Mouse (Mus musculus): ENCODE measurements around the gene Ampd1. TPM values are rescaled to one million over a fixed set of nuclear protein-coding genes. Genes with fewer than 3 reads are reported as not detected.
A peak's percentile ranks its signal among the peaks of the same experiment; 100 is the strongest.
"Not testable (repeated sequence)": the region's sequence is repeated elsewhere in the genome, so short reads cannot be mapped to it uniquely, and the experiment has no call there.

Ampd1 gene
- polyA plus RNA-seq, 1 experiment from 2014 or later = not detected

GRCm38 (mm10) chr3:103136414-103137077, 62.7 kb downstream of the Ampd1 start:
- H3K9ac ChIP-seq (replicated peaks; ENCODE audit: low read depth, low read length) = no peak overlapping the region
- no peak overlapping the region for H3K27ac ChIP-seq (ENCODE audit: low read length)
- H3K9me3 ChIP-seq (ENCODE audit: control insufficient read depth, low read depth, low read length) = no peaks in the 10 kb centered on the region
- H3K4me3 ChIP-seq (ENCODE audit: low read depth, low read length) = no peak overlapping the region
- H3K36me3 ChIP-seq (ENCODE audit: control insufficient read depth, insufficient read depth, low read length) = no peaks in the 10 kb centered on the region; the same call in 1 of the 2 replicates
- no peaks in the 10 kb centered on the region for H3K27me3 ChIP-seq (ENCODE audit: control insufficient read depth, insufficient read depth, low read length)
- no peak overlapping the region for H3K4me2 ChIP-seq (replicated peaks; ENCODE audit: low read depth, low read length)
- ATAC-seq (ENCODE audit: insufficient number of reproducible peaks, insufficient read depth, low FRiP score, low read depth) = no peak
- H3K4me1 ChIP-seq (ENCODE audit: control insufficient read depth, insufficient read depth, low read length) = no peaks in the 10 kb centered on the region
- 78% methylated on average over 4 of the region's 4 CpGs for WGBS

GRCm38 (mm10) chr3:103139047-103139446, 65.2 kb downstream of the Ampd1 start:
- H3K9me3 ChIP-seq (ENCODE audit: control insufficient read depth, low read depth, low read length) = no peaks in the 10 kb centered on the region
- peak overlapping the region; percentile 61; the same call in 1 of the 2 replicates for H3K27ac ChIP-seq (ENCODE audit: low read length)
- 58% methylated on average over 8 of the region's 8 CpGs for WGBS
- H3K27me3 ChIP-seq (ENCODE audit: control insufficient read depth, insufficient read depth, low read length) = no peaks in the 10 kb centered on the region
- H3K4me3 ChIP-seq (ENCODE audit: low read depth, low read length) = no peak overlapping the region
- 0 out of 2 replicates have a peak overlapping the region, but pooled peaks have one; percentile 3 for H3K4me2 ChIP-seq (replicated peaks; ENCODE audit: low read depth, low read length)
- no peak for ATAC-seq (ENCODE audit: insufficient number of reproducible peaks, insufficient read depth, low FRiP score, low read depth)
- no peak overlapping the region for H3K9ac ChIP-seq (replicated peaks; ENCODE audit: low read depth, low read length)
- no peaks in the 10 kb centered on the region for H3K36me3 ChIP-seq (ENCODE audit: control insufficient read depth, insufficient read depth, low read length)
- H3K4me1 ChIP-seq (ENCODE audit: control insufficient read depth, insufficient read depth, low read length) = no peaks in the 10 kb centered on the region

GRCm38 (mm10) chr3:103140095-103140838, 66.5 kb downstream of the Ampd1 start:
- H3K9me3 ChIP-seq (ENCODE audit: control insufficient read depth, low read depth, low read length); H3K27me3 ChIP-seq (ENCODE audit: control insufficient read depth, insufficient read depth, low read length); H3K36me3 ChIP-seq (ENCODE audit: control insufficient read depth, insufficient read depth, low read length); H3K4me2 ChIP-seq (replicated peaks; ENCODE audit: low read depth, low read length); H3K9ac ChIP-seq (replicated peaks; ENCODE audit: low read depth, low read length); H3K4me3 ChIP-seq (ENCODE audit: low read depth, low read length); H3K4me1 ChIP-seq (ENCODE audit: control insufficient read depth, insufficient read depth, low read length): not testable (repeated sequence)
- H3K27ac ChIP-seq (ENCODE audit: low read length) = peak overlapping the region; percentile 24; the same call in 1 of the 2 replicates
- WGBS = 55% methylated on average over 11 of the region's 11 CpGs
- ATAC-seq (ENCODE audit: insufficient number of reproducible peaks, insufficient read depth, low FRiP score, low read depth) = peak; percentile 56; the same call in 1 of the 2 replicates

GRCm38 (mm10) chr3:103141287-103141686, 67.5 kb downstream of the Ampd1 start:
- Histone ChIP-seq H3K9ac (replicated peaks; ENCODE audit: low read depth, low read length) (no peak overlapping the region), H3K27ac (ENCODE audit: low read length) (no peak overlapping the region), H3K36me3 (ENCODE audit: control insufficient read depth, insufficient read depth, low read length) (no peaks in the 10 kb centered on the region), H3K4me1 (ENCODE audit: control insufficient read depth, insufficient read depth, low read length) (no peaks in the 10 kb centered on the region), H3K9me3 (ENCODE audit: control insufficient read depth, low read depth, low read length) (no peaks in the 10 kb centered on the region), H3K4me3 (ENCODE audit: low read depth, low read length) (no peak overlapping the region), H3K4me2 (replicated peaks; ENCODE audit: low read depth, low read length) (no peak overlapping the region), H3K27me3 (ENCODE audit: control insufficient read depth, insufficient read depth, low read length) (no peaks in the 10 kb centered on the region)
- WGBS = 88% methylated on average over 11 of the region's 11 CpGs
- no peak for ATAC-seq (ENCODE audit: insufficient number of reproducible peaks, insufficient read depth, low FRiP score, low read depth)

- no peak overlapping the region for H3K9ac ChIP-seq (replicated peaks; ENCODE audit: low read depth, low read length)
- no peak overlapping the region for H3K4me3 ChIP-seq (ENCODE audit: low read depth, low read length)
- ATAC-seq (ENCODE audit: insufficient number of reproducible peaks, insufficient read depth, low FRiP score, low read depth) = no peak
- no peaks in the 10 kb centered on the region for H3K27me3 ChIP-seq (ENCODE audit: control insufficient read depth, insufficient read depth, low read length)
- H3K9me3 ChIP-seq (ENCODE audit: control insufficient read depth, low read depth, low read length) = no peaks in the 10 kb centered on the region
- H3K4me2 ChIP-seq (replicated peaks; ENCODE audit: low read depth, low read length) = no peak overlapping the region
- H3K27ac ChIP-seq (ENCODE audit: low read length) = no peak overlapping the region
- no peaks in the 10 kb centered on the region for H3K4me1 ChIP-seq (ENCODE audit: control insufficient read depth, insufficient read depth, low read length)
- H3K36me3 ChIP-seq (ENCODE audit: control insufficient read depth, insufficient read depth, low read length) = no peaks in the 10 kb centered on the region
- WGBS = 82% methylated on average over 10 of the region's 10 CpGs
Observed at GRCm38 (mm10) chr3:103142366-103142765, 68.6 kb downstream of the Ampd1 start.

- H3K4me1 ChIP-seq (ENCODE audit: control insufficient read depth, insufficient read depth, low read length) = no peaks in the 10 kb centered on the region
- H3K27ac ChIP-seq (ENCODE audit: low read length) = no peak overlapping the region
- H3K9ac ChIP-seq (replicated peaks; ENCODE audit: low read depth, low read length) = no peak overlapping the region
- no peak overlapping the region for H3K4me3 ChIP-seq (ENCODE audit: low read depth, low read length)
- no peaks in the 10 kb centered on the region for H3K36me3 ChIP-seq (ENCODE audit: control insufficient read depth, insufficient read depth, low read length)
- H3K4me2 ChIP-seq (replicated peaks; ENCODE audit: low read depth, low read length) = no peak overlapping the region
- WGBS = 76% methylated on average over 2 of the region's 2 CpGs
- ATAC-seq (ENCODE audit: insufficient number of reproducible peaks, insufficient read depth, low FRiP score, low read depth) = no peak
- H3K27me3 ChIP-seq (ENCODE audit: control insufficient read depth, insufficient read depth, low read length) = no peaks in the 10 kb centered on the region
- H3K9me3 ChIP-seq (ENCODE audit: control insufficient read depth, low read depth, low read length) = no peaks in the 10 kb centered on the region
Observed at GRCm38 (mm10) chr3:103145336-103145735, 71.5 kb downstream of the Ampd1 start.

- Histone ChIP-seq H3K9ac (replicated peaks; ENCODE audit: low read depth, low read length) (no peak overlapping the region), H3K9me3 (ENCODE audit: control insufficient read depth, low read depth, low read length) (no peaks in the 10 kb centered on the region), H3K36me3 (ENCODE audit: control insufficient read depth, insufficient read depth, low read length) (no peaks in the 10 kb centered on the region; the same call in 1 of the 2 replicates), H3K27ac (ENCODE audit: low read length) (no peak overlapping the region; the same call in 1 of the 2 replicates), H3K27me3 (ENCODE audit: control insufficient read depth, insufficient read depth, low read length) (no peaks in the 10 kb centered on the region), H3K4me3 (ENCODE audit: low read depth, low read length) (no peak overlapping the region), H3K4me1 (ENCODE audit: control insufficient read depth, insufficient read depth, low read length) (no peaks in the 10 kb centered on the region), H3K4me2 (replicated peaks; ENCODE audit: low read depth, low read length) (no peak overlapping the region)
- 73% methylated on average over 4 of the region's 4 CpGs for WGBS
- ATAC-seq (ENCODE audit: insufficient number of reproducible peaks, insufficient read depth, low FRiP score, low read depth) = no peak
Observed at GRCm38 (mm10) chr3:103145791-103146190, 72.0 kb downstream of the Ampd1 start.

GRCm38 (mm10) chr3:103146330-103147166, 72.7 kb downstream of the Ampd1 start:
- Histone ChIP-seq H3K4me2 (replicated peaks; ENCODE audit: low read depth, low read length) (no peak overlapping the region), H3K27ac (ENCODE audit: low read length) (no peak overlapping the region; the same call in 1 of the 2 replicates), H3K4me1 (ENCODE audit: control insufficient read depth, insufficient read depth, low read length) (no peaks in the 10 kb centered on the region), H3K9ac (replicated peaks; ENCODE audit: low read depth, low read length) (no peak overlapping the region; the same call in 1 of the 2 replicates), H3K9me3 (ENCODE audit: control insufficient read depth, low read depth, low read length) (no peaks in the 10 kb centered on the region), H3K4me3 (ENCODE audit: low read depth, low read length) (no peak overlapping the region), H3K36me3 (ENCODE audit: control insufficient read depth, insufficient read depth, low read length) (no peaks in the 10 kb centered on the region; the same call in 1 of the 2 replicates), H3K27me3 (ENCODE audit: control insufficient read depth, insufficient read depth, low read length) (no peaks in the 10 kb centered on the region)
- 0 out of 2 replicates have a peak, but pooled peaks have one; percentile 33 for ATAC-seq (ENCODE audit: insufficient number of reproducible peaks, insufficient read depth, low FRiP score, low read depth)
- 65% methylated on average over 23 of the region's 23 CpGs for WGBS
